Mouse (Mus musculus): ENCODE data around the gene 2310030G06Rik.

GRCm38 (mm10) chr9:50768107-50769002 lies 22.0 kb upstream of the 2310030G06Rik start, which contains the start of gene Fdxacb1:
- no peak for TF ChIP-seq ZNF384 (IDR thresholded peaks at IDR 0.05; ENCODE audit: low read depth, low read length)
- TF ChIP-seq HCFC1 (IDR thresholded peaks at IDR 0.05; ENCODE audit: borderline replicate concordance, insufficient read depth, low read length) = peak; percentile 84

All from ES-E14 (cell line).